Mouse (Mus musculus) thymus, postnatal 14 days (tissue): ENCODE results near the gene Slc17a6.
"Not testable (repeated sequence)": the region's sequence is repeated elsewhere in the genome, so short reads cannot be mapped to it uniquely, and the experiment has no call there.

Experiments used
- DNase-seq: peaks from one replicate; pipeline ENCODE4 v3.0.0; 2021

Slc17a6 gene

GRCm38 (mm10) chr7:51694452-51694851 is 72.6 kb downstream of the Slc17a6 start:
- no peak for DNase-seq

GRCm38 (mm10) chr7:51709508-51709907 is 87.7 kb downstream of the Slc17a6 start:
- DNase-seq = no peak

GRCm38 (mm10) chr7:51710346-51710745 is 88.5 kb downstream of the Slc17a6 start:
- DNase-seq = not testable (repeated sequence)

- DNase-seq = no peak
Observed at GRCm38 (mm10) chr7:51715771-51716170, 94.0 kb downstream of the Slc17a6 start.
